Mouse (Mus musculus) small intestine, adult 2 months (tissue): Measurements from ENCODE around the gene Atg5.
"Not testable (repeated sequence)": the region's sequence is repeated elsewhere in the genome, so short reads cannot be mapped to it uniquely, and the experiment has no call there.

Experiments
- CTCF ChIP-seq: fragments of 200-500 bp; IDR thresholded peaks from 2 replicates; pipeline ENCODE4 v1.5.1; 2012; ENCODE audit warnings: low read depth, mild to moderate bottlenecking, control low read depth, inconsistent platforms, low read length, moderate library complexity, mixed read lengths; ENCODE audit not compliant: insufficient replicate concordance, insufficient read length; ENCODE audit errors: extremely low read depth
- POLR2A ChIP-seq: fragments of 200-500 bp; IDR thresholded peaks from 2 replicates; pipeline ENCODE4 v1.6.1; 2012; ENCODE audit warnings: low read depth, mild to moderate bottlenecking, control low read depth, inconsistent platforms, low read length, moderate library complexity

GRCm38 (mm10) chr10:44235298-44235697, 32.9 kb upstream of the Atg5 start:
- TF ChIP-seq POLR2A, CTCF: not testable (repeated sequence)
